Mouse (Mus musculus) megakaryocyte, embryonic 14.5 days (primary cell): Measurements from ENCODE around the gene Gnaz.

Source experiments
- FLI1 ChIP-seq: IDR thresholded peaks from 2 replicates; pipeline ENCODE4 v1.6.1; 2012; ENCODE audit warnings: low read length, inconsistent platforms, mixed read lengths
- GATA1 ChIP-seq: IDR thresholded peaks from 3 replicates; pipeline ENCODE4 v1.6.1; 2012; ENCODE audit warnings: mixed read lengths, low read length, inconsistent platforms, borderline replicate concordance

DNA sequence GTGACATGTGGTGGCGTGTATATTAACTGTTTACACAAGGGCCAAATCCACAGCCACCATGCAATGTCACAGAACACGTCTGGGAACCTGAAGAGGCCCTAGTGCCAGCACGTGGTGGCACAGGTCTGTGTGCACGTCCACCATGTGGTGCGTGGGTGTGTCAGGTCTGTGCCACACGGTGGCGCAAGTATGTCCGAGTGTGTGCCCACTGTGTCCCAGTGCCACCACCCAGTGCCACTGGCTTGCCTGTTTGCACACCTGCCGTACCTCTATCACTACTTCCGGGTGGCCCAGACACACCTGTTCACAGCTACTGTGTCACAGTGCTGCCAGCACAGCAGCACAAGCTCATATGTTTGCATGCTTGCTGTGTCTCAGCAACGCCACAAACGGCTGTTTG, 32.5 kb upstream of the Gnaz start:
- no peak for TF ChIP-seq GATA1
- TF ChIP-seq FLI1 = no peak
